Mouse (Mus musculus) c-Kit-positive CD71-negative TER-119-negative erythroid progenitor cells, embryonic 14.5 days (primary cell): ENCODE measurements at regions not wholly inside any gene's neighbourhood (a gene's known extent, or its start where the extent isn't known, plus 50 kb on each side); places are given as distances from the start of the nearest gene placed in this dataset.

ENCODE experiments used
- DNase-seq: peaks from one replicate; pipeline ENCODE4 v3.0.0-alpha.2; 2013; ENCODE audit warnings: low read depth

DNA sequence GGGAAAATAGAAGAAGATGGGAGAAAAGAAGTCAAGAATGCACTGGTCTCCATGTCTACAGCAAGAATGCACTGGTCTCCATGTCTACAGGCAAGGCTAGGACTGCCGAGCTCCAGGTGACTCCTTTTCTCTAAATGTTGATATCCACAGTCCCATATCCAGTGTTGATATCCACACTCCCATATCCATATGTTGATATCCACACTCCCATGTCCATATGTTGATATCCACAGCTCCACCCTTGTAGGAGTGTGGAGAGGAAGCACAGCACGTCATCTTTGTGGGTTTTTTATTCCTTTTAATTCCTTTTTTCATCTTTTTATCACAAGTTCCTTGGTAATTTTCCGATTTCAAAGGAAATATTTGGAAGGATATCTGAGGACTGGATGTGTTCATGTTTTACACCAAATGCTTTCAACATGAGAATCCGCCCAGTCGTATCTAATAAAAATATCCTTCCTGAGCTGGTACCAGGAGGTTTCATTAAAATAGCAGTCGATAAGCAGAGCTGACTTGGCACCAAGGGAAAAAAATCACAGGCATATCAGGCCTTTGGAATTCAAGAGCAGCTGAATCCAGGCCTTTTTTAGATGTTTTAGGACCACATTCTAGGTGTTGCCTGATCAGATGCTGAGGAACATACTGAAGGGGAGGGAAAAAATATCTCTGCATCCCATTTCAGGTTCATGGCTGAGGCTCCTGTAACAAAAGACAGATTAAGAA lies 653.7 kb upstream of the Cdh11 start:
- no peak for DNase-seq

DNA sequence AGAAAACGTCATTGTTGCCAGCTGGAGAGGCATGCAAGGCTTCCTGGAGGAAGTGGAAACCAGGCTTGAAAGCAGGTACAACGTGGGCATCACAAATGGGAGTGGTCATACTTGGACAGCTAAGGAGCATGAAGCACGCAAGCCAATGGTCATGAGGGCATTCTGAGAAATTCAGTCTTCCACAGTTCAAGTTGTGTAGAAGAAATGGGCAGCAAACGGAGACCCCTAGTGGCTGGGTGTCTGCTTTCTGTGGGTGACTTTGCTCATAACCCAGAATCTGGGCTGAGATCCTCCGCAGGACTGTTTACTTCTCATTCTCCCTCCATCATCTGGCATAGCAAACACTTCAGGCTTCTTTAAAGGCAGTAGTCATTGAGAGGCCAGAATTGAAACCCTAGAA lies 655.7 kb upstream of the Cdh11 start:
- no peak for DNase-seq

DNA sequence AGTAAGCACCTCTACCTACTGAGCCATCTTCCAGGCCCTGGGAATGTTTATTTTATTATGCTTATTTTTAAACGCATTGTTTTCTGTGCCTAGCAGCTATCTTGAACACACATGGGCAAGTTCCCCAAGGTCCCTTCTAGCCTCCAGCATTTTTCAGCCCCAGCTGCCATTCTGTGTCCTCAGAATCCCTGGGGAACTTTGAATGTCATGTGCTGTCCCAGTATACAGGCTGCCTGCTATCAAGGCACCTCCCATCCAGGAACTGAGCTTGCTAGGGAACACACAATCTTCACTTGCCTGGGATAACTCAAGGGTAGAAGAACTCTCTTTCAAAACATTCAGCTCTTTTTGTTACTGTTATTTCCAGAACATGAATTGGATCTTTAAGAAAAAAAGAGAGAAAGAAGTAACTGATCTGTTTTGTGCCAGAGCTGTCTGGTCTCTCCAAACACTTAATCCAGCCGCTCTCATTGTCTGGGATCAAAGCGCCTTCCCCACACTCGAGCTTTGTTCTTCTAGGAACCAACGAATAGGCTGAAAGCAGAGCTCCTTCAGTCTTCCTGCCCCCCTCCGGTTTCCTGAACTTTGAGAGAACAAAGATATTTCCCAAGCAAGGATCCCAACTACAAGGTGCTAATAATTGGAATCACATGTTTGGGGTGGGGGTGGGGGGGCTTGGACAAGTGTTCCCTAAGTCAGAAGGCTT lies 657.1 kb upstream of the Cdh11 start:
- no peak for DNase-seq

DNA sequence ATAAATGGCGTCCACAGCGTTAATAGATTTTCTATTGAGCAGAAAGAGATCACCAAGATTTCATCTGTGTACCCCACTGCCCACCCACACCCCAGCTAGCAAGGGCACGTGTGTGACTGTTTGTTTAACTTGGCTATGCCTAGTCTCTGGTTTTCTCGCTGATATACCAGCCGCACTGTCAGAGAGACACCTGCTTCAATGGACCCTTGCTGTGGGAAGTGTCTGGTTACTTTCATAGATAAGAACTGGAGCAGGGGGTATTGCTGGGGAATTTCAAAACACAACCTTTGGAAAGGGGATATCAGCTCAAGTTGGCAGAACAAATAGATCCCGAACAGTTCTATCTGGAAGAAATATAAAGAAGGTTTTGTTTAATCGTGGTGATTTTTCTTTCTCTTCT lies 656.8 kb upstream of the Cdh5 start:
- DNase-seq: no peak

DNA sequence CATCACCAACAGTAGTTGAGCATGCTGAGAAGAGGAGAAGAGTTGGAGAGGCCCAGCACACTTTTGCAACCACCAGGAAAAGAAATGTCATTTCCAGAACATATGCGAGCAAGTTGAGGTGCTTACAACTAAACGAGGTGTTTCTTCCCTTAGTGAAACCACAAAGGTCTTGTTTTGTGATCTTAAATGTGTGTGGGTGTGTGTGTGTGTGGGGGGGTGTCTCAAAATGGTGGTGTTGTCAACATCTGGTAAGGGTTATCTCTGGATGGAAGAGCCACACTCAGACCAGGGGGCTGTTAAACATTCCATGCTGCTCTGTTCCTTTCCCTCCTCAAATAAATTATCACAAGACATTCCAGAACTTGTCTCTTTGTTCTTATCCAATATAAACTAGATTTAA lies 656.0 kb upstream of the Cdh5 start:
- DNase-seq: no peak

DNA sequence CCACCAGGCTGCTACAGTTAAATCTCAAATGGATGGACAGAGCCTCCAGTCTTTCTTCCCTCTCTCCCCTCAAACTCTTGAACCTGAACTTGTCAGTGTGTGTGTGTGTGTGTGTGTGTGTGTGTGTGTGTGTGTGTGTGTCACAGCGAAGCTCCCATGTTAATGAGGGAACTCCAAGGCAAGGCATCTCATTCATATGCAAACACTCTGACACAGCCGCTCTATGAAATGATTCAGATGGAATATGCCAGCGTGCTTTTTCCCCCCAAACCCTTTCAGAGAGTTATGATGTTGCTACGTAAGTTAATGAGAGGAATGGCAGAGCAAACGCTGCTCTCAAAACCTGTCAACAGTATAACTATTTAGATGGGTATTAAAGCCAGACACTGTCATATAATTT lies 653.5 kb upstream of the Cdh5 start:
- DNase-seq: no peak

DNA sequence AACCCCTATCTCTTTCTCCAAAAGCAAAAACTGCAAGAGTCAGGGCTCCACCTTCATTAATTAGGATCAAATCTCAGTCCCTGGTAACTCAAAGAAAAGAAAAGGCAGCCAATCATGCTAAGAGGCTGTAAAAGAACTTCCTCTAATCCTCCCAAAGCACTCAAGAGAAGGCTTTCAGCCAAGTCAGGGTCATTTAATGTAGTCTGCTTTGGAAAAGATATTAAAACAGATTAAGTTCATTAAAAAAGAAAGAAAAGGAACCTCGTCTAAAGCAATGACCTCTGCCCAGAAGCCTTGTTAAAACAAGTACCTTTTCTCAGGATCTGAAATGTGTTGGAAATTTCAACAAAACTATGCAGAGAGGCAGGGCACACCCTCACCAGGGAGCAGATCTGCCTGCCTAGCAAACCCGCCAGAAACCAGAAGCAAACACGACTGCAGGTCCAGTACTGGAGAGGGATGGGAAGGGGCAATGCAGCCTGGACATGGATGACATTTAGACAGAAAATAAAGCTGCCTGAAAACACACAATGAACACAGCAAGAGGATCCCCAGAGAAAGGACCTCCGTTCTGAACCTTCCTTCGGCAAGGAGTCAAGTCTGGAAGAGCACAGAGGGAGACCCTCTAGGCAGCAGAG lies 649.9 kb upstream of the Cdh5 start:
- no peak for DNase-seq

DNA sequence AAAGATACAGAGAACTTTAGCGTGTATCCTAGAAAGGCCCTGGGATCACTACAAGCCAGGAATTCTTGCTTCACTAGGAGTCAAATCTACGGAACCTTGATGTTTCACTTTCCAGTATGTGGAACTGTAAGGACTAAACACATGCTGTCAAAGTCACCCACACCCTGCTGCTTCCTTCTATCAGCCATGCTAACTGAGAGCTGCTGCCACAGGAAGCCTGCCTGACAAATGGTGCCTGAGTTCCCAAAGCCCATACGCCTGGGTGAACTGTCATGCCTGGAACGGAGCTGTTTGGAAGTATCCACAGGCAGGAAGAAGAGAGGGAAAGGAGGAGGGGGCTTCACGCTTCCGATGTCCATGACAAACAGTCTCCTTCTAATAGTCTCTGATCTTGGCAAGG lies 644.2 kb upstream of the Cdh5 start:
- no peak for DNase-seq

DNA sequence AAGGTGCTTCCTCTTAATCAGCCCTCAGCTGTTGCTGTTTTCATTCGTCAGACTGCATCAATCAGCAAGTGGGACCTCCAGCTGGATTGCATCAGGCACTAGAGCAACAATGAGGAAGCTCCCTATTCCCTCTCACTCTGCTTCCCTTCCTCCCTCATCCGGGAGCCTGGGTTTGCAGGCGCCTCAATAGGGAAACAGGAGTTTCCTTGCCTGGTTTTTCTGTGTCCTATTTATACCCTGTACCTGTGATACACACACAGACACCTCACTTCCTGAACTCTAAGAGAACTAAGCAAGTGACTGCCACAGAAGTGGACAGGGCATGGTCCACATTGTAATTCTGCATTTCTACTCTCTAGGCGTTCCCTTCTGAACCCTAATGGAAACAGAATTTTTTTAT lies 637.9 kb upstream of the Cdh5 start:
- no peak for DNase-seq

DNA sequence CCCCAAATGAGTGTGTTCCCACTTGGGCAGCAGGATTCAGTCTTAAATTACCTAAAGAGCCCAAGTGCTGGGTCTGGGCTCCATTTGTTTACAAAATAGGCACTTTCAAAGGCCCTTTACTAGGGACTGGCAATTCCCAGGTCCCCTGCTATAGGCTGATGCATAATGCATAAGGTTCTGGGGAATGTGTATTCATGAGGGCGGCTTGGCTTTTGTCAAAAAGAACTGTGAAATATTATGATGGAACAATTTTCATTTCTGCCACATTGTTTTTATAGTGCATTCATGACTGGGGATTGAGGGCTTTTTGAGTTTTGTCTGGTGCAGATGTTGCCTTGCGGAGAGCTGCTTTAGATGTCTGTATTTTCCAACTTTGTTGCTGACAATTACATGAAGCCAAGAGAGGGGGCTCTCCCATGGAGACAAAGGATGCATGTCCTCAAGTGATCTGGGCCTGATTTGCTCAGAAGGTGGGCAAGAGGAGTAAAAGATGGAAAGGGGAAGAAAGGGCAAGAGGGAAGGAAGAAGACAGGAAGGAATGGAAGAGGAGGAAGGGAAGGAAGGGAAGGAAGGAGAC lies 636.6 kb upstream of the Cdh5 start:
- DNase-seq: no peak

DNA sequence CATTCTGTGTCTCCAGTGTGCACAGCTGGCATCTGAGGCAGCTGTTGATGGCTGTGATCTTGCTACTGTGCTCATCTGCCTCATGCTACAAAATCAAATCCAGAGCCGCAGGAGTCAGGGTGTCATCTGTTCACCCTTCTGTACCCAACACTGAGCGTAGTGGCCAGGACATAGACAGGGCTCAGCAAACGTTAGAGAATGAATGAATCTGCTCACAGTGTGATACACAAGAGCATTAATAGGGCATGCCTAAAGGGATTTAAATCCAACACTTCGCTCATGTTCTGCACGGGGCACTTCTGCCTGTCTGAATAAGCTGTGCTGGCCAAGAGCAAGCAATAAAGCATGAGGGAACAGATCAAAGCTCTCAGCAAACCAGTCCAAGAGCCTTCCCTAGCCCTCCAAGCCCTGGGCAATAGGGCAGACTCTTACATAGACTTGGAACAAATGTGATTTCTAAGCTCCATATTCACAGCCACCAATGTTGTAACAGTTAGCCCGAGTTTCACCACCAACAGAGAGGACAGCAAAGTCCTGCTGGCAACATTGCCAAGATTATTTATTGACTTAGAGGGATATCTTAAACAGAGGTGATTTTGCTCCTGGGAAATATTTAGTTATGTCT lies 633.8 kb upstream of the Cdh5 start:
- DNase-seq: no peak

DNA sequence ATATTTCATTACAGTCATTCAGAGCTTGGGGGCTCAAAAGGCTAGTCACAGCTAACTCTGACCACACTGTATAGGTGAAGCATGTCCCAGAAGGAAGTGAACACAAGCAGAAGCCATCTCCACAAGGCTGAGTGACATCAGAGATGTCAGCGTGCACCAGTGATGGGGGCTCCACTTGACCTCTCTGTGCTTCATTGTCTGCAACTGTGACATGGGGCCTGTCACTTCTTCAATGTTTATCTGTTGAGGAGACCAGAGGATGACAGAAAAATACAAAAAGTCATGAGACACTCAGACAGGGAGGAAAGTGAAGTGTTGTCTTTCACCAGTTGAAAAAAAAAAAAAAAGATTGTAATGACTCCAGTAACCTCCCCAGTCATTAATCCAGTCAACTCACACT lies 632.4 kb upstream of the Cdh5 start:
- no peak for DNase-seq

DNA sequence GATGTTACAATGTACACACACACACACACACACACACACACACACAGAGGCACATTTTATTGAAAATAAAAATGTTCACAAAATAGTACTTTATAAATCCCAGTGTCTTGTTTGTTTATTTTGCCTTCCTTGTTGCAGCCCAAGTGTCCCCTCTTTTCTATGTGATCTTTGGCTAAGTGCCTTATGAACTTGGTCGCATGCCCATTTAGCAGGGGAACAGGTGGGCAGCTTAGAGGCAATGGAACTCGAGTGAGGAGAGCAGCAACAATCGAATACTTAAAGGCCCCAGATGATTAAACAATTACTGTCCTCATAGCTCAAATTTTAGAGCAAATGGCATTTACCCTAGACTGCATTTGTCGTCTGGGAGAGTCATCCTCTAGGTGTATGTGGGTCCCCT lies 631.1 kb upstream of the Cdh5 start:
- no peak for DNase-seq

DNA sequence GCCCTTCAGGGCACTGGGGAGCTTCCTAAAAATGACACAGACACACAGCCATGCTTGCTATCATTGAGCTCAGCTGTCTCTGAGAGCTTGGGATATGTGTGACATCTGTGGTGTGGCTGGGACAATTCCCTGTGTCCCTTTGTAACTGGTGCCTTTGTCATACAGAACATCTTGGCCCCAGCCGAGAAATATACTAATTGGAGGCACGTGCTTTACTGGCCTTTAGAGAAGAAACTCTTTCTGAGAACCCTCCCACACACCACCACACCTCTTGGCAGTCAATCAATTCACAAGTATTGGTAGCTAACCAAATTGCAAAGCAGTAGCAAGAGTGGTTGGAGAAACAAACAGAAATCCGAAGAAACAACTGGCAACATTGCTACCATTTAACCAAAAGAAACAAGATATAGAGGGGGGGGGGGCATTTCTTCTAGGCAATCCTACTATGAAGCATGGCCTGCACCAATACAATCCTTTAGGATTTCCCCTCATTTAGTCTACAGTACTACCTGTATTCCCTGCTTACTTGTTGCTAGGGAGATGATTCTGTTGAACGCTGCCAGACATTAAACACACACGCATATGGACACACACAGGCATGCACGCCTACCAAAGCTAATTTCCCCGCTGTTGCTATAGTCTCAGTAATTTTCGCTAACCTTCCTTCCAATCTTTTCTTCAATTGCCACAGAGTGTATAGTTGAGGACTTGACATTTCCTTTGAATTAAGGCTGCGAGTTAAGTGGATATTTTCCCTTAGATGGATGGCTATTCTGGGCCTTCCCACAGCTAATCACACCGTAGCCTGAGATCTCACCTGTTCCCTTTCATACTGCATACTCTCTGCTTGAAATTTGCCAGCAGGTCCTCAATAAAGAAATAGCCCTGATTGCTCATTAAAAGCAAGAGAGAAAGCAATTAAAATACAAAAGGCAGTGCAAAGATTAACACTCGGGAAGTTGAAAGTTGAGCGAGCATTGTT lies 625.3 kb upstream of the Cdh5 start:
- DNase-seq: no peak

DNA sequence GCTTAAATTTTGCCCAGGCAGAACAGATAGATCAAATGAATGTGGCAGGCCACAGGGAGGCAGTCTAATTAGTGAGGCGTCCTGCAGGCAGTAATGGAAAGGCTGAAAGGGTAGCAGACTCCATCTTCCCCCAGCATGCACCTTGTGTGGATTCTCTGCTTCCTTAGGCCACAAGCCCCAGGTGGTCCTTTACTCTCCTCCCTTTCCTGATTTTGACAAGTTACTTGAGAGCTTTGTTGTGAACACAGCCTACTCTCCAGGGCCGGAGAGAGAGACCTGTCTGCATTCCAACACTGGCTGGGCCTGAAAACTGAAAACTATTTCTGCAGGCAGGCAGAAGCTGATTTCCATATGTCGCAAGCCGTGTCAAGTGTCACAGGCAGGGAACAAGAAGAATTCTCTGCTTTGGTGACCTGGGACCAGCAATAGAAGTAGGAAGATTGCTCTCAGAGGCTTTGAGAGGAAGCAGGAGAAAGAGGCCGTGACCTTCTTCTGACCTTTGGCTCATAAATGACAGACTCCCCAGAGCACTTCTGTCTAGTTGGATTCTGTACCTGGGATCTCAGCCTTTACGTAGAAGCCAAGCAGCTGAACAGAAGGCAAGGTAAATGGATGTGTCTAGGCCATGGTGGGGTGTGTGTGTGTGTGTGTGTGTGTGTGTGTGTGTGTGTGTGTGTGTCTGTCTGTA lies 619.2 kb upstream of the Cdh5 start:
- DNase-seq: no peak

DNA sequence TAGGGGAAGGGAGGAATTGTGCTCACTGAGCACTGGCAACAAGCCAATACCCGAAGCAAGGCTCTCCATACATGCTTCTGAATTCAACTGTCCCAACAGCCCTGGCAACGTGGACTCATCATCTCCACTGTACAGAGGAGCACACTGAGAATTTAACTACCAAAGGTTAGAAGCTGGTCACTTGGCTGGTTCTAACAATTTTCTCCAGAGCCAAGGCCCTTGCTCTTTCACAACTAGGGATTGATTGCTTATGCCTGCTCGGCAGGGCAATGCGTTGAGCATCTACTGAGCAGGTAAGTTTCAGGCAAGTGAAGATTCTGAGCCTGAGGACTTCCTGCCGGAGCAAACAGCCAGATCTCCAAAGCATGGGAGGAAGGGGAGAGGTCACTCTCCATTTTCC lies 616.0 kb upstream of the Cdh5 start:
- no peak for DNase-seq

DNA sequence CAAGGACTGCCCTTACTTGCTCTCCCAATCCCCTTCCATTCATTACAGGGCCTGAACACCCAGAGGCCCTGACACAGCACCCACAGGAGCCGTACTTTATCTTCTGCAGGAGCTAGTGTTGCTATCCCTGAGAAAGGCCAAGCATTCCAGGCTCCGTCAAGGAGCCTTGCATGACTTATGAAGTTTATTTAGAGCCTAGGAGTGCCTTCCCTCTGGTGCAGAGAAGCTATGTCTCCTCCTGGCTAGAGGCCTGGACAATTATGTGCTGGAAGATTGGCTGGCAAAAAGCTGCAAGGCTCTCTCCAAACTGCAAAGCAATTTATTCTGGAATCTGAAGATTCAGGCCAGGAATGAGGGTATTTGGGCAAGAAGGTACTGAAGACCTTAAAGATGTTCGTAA lies 612.0 kb upstream of the Cdh5 start:
- DNase-seq: no peak

DNA sequence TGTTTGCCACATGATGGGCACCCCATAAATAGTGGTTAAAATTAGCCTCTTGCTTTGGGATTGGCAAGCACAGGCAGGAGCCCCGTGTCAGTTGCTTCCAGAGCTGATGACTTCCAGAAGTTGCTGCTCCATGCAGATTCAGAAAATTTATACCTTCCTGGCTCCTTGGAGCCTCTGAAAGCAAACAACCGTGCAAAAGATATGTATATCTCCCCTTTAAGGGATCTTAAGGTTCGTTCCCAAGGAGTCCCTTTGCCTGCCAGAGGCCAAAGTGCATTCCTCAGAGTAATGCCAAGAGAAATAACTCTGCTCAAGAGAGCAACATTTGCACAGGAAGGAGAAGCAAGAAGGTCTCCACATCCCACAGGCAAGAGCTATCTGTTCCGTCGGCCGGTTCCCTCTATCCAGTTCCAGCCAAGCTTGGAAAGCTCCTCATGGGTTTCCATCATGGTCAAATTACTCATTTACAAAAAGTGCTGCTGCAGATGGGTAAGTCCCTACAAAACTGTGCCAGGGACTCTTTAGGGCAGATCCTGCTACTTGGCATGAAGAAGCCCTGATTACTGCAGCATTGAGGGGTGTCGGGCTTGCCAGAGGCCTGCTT lies 608.4 kb upstream of the Cdh5 start:
- no peak for DNase-seq

DNA sequence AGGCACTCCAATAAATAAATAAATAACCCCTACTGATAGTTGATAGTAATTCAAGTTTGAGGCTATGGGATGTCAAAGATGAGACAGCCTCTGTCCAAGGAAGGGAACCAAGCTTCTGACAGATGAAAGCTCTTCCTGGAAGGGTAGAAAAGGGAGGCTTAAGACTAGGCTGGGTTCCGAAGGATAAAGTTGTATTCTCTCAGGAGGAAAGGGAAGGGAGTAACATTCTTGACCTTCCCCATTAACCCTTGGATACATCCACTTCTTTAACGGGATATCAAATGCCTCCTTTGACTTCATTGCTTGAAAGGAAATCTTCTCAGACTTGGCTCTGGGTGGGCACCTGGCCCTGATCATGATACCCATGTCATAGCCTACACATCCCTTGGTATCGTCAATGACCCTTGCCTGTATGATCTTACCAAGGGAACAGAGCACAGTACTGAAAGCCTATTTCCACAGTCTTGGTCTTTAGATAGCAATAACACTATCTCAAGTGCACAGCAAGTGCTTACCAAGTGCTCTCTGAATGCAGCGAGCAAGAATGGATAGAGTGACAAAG lies 607.4 kb upstream of the Cdh5 start:
- no peak for DNase-seq

DNA sequence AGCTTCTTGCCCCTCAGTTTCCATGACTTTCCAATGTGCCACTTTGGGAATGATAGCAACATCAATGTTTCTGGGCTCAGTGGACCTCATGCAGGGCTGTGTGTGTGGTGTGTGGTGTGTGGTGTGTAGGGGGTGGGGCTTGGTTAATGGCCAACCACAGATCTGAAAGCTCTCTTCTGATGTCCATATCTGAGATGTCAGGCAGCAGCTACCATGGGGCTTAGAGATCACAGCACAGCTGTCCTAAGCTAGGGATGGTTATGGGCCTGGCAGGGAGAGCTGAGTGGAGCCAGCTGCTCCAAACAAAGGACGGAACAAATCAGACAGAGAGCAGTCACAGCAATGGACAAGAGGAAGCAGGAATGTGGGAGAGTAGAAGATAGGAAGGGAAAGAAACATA lies 606.8 kb upstream of the Cdh5 start:
- no peak for DNase-seq
